Mouse (Mus musculus) liver, postnatal 0 days (tissue): ENCODE measurements at regions not wholly inside any gene's neighbourhood (a gene's known extent, or its start where the extent isn't known, plus 50 kb on each side); places are given as distances from the start of the nearest gene placed in this dataset.

Experiments used
- CTCF ChIP-seq: sonication (generic); IDR thresholded peaks from 2 replicates; pipeline ENCODE4 v1.5.1; 2016; ENCODE audit warnings: antibody characterized with exemption, low read depth
- EP300 ChIP-seq: IDR thresholded peaks from 2 replicates; pipeline ENCODE4 v1.6.1; 2016; ENCODE audit warnings: antibody characterized with exemption, low read depth, mild to moderate bottlenecking

DNA sequence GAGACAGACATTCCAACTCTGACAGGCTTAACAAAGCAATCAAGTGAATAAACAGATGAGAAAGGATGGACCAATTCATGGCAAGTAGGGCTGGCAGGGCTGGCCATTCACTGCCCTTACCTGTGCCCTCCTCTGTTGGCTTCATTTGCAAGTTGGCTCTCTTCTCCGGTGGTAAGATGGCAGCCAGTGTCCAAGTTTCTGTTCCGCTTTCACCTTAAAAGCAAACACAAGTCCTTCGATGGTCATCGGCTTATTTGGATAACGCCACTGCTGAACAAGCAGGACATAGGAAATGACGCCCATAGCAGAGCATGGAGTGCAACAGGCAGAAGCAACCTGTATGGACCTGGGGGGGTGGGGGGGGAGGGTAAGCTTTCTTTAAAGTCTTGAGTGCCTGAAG, 231.2 kb upstream of the Arid1b start:
- no peak for TF ChIP-seq CTCF
- TF ChIP-seq EP300 = no peak
